Mouse (Mus musculus): ENCODE data around the gene Snapc3. TPM values are rescaled to one million over a fixed set of nuclear protein-coding genes. Genes with fewer than 3 reads are reported as not detected.

Gene Snapc3
- polyA plus RNA-seq, 1 experiment from 2014 or later: 95.0 TPM

DNA sequence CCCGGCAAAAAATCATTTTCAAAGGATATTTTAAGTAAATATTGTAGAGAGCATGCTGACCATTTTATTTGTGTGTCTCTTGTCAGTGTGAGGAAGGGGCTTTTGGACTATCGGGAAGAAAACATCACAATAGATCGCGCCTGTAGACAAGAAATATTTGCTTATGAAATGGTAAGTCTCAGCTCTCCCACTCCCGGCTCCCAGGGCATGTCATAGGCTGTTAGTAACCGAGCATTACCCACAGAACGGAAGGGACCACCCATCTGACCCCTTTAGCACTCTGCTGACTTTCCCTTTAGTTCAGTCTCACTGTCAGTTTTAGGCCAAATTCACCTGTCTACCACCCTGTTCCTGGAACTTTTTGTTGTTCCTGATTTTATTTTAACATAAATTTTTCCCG is 10.2 kb downstream of the Snapc3 start:
- no peaks in the 10 kb centered on the region for H3K27me3 ChIP-seq (ENCODE audit: control insufficient read depth, insufficient read depth, low read length)
- DNase-seq (ENCODE audit: low spot score) (no peak), ATAC-seq (ENCODE audit: low FRiP score) (no peak)
- H3K9ac ChIP-seq (ENCODE audit: low read depth, low read length): no peak overlapping the region
- no peaks in the 10 kb centered on the region for H3K4me1 ChIP-seq (replicated peaks; ENCODE audit: control insufficient read depth, insufficient read depth, low read length)
- H3K4me2 ChIP-seq (replicated peaks; ENCODE audit: low read depth, low read length): no peak overlapping the region
- peaks cover 18% of the 10 kb centered on the region for H3K36me3 ChIP-seq (ENCODE audit: control insufficient read depth, insufficient read depth, low read length)
- no peak overlapping the region for H3K4me3 ChIP-seq (ENCODE audit: low read depth, low read length)
- H3K9me3 ChIP-seq (ENCODE audit: control insufficient read depth, low read length): no peaks in the 10 kb centered on the region
- no peak overlapping the region for H3K27ac ChIP-seq (ENCODE audit: low read depth, low read length)
- 96% methylated on average over 8 of the region's 8 CpGs for WGBS

DNA sequence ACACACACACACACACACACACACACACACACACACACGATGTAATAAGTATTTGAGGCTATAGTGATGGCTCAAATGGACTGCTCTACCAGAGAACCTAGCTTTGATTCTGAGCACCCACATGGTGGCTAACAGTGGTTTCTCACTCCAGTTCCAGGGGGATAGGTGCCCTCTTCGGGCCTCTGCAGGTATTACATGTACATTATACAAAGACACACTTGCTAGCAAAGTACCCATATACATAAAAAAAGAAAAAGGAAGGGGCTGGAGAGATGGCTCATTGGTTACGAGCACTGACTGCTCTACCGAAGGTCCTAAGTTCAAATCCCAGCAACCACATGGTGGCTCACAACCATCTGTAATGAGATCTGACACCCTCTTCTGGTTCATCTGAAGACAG is 11.3 kb downstream of the Snapc3 start:
- peaks cover 14% of the 10 kb centered on the region; the same call in 1 of the 2 replicates for H3K36me3 ChIP-seq (ENCODE audit: control insufficient read depth, insufficient read depth, low read length)
- no peak overlapping the region for H3K4me2 ChIP-seq (replicated peaks; ENCODE audit: low read depth, low read length)
- no peaks in the 10 kb centered on the region for H3K9me3 ChIP-seq (ENCODE audit: control insufficient read depth, low read length)
- ATAC-seq (ENCODE audit: low FRiP score) (no peak), DNase-seq (ENCODE audit: low spot score) (peak; percentile 34)
- H3K4me1 ChIP-seq (replicated peaks; ENCODE audit: control insufficient read depth, insufficient read depth, low read length): no peaks in the 10 kb centered on the region
- H3K27ac ChIP-seq (ENCODE audit: low read depth, low read length): no peak overlapping the region
- 96% methylated on average over 4 of the region's 4 CpGs for WGBS
- H3K27me3 ChIP-seq (ENCODE audit: control insufficient read depth, insufficient read depth, low read length): no peaks in the 10 kb centered on the region
- no peak overlapping the region for H3K9ac ChIP-seq (ENCODE audit: low read depth, low read length)
- no peak overlapping the region for H3K4me3 ChIP-seq (ENCODE audit: low read depth, low read length)

DNA sequence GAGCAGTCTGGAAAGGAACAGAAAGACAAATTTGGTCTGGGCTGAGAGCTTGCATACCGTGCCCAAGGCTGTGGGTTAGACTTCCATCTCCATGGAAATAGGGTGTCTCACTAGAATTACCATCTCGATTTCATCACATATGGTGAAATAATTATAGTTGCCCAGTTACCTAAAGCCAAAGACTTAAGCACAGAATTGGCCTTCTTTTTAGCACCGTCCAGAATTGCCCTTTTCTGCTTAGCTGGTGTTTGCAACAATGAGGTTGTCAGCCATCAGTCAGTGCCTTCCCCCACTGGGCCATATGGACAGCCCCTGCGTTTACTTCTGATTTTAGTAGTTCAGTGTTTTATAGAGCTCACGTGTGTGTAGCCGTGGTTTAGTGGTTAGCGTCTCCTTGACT is 14.4 kb downstream of the Snapc3 start:
- WGBS: 93% methylated on average over 7 of the region's 7 CpGs
- Histone ChIP-seq H3K4me2 (replicated peaks; ENCODE audit: low read depth, low read length) (no peak overlapping the region), H3K27me3 (ENCODE audit: control insufficient read depth, insufficient read depth, low read length) (no peaks in the 10 kb centered on the region), H3K4me3 (ENCODE audit: low read depth, low read length) (no peak overlapping the region), H3K4me1 (replicated peaks; ENCODE audit: control insufficient read depth, insufficient read depth, low read length) (no peaks in the 10 kb centered on the region), H3K36me3 (ENCODE audit: control insufficient read depth, insufficient read depth, low read length) (peaks cover 18% of the 10 kb centered on the region), H3K9ac (ENCODE audit: low read depth, low read length) (no peak overlapping the region), H3K27ac (ENCODE audit: low read depth, low read length) (no peak overlapping the region), H3K9me3 (ENCODE audit: control insufficient read depth, low read length) (no peaks in the 10 kb centered on the region)
- ATAC-seq (ENCODE audit: low FRiP score): no peak
- DNase-seq (ENCODE audit: low spot score): no peak

DNA sequence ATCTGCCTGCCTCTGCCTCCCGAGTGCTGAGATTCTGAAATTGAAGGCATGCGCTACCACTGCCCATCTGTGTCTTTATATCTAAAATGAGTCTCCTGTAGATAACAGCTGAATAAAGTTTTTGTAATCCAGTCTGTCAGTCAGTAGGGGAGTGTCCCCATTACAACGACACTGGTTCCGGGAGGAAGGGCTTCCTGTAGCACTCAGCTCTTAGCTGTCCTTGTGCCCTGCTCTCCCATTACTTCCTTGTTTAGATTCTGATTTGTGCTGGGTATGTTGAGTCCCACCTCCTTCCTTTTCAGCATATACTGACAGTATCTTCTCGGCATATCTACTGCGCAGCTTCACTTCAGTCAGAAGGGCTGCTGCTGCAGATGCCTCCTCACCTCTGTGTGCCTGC is 15.4 kb downstream of the Snapc3 start:
- H3K27me3 ChIP-seq (ENCODE audit: control insufficient read depth, insufficient read depth, low read length): no peaks in the 10 kb centered on the region
- H3K4me1 ChIP-seq (replicated peaks; ENCODE audit: control insufficient read depth, insufficient read depth, low read length): no peaks in the 10 kb centered on the region
- no peaks in the 10 kb centered on the region for H3K9me3 ChIP-seq (ENCODE audit: control insufficient read depth, low read length)
- ATAC-seq (ENCODE audit: low FRiP score) (no peak), DNase-seq (ENCODE audit: low spot score) (no peak)
- H3K4me3 ChIP-seq (ENCODE audit: low read depth, low read length): no peak overlapping the region
- no peak overlapping the region for H3K9ac ChIP-seq (ENCODE audit: low read depth, low read length)
- 95% methylated on average over 6 of the region's 6 CpGs for WGBS
- H3K27ac ChIP-seq (ENCODE audit: low read depth, low read length): no peak overlapping the region
- H3K36me3 ChIP-seq (ENCODE audit: control insufficient read depth, insufficient read depth, low read length): peaks cover 15% of the 10 kb centered on the region
- no peak overlapping the region for H3K4me2 ChIP-seq (replicated peaks; ENCODE audit: low read depth, low read length)

DNA sequence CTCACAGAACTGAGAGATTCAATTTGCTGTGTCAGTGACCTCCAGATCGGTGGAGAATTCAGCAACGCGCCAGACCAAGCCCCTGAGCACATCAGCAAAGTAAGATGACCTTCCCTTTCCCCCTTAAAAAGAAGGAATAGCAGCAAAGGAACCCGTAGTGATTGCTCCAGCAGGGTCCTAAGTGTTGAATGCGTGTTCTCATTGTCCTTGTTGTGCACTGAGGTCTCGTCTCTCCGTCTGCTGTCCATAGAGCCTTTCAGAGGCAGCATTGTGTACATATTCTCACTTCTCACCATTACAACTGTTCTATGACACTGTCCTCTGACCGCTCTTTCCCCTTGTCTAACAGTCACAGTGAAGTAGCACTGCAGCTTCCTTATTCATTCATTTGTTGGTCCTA is 18.9 kb downstream of the Snapc3 start:
- Histone ChIP-seq H3K27me3 (ENCODE audit: control insufficient read depth, insufficient read depth, low read length) (no peaks in the 10 kb centered on the region), H3K36me3 (ENCODE audit: control insufficient read depth, insufficient read depth, low read length) (peaks cover 8% of the 10 kb centered on the region), H3K4me3 (ENCODE audit: low read depth, low read length) (no peak overlapping the region), H3K4me1 (replicated peaks; ENCODE audit: control insufficient read depth, insufficient read depth, low read length) (no peaks in the 10 kb centered on the region), H3K4me2 (replicated peaks; ENCODE audit: low read depth, low read length) (no peak overlapping the region), H3K27ac (ENCODE audit: low read depth, low read length) (no peak overlapping the region), H3K9me3 (ENCODE audit: control insufficient read depth, low read length) (no peaks in the 10 kb centered on the region), H3K9ac (ENCODE audit: low read depth, low read length) (no peak overlapping the region)
- WGBS: 96% methylated on average over 8 of the region's 8 CpGs
- ATAC-seq (ENCODE audit: low FRiP score) (no peak), DNase-seq (ENCODE audit: low spot score) (no peak)

DNA sequence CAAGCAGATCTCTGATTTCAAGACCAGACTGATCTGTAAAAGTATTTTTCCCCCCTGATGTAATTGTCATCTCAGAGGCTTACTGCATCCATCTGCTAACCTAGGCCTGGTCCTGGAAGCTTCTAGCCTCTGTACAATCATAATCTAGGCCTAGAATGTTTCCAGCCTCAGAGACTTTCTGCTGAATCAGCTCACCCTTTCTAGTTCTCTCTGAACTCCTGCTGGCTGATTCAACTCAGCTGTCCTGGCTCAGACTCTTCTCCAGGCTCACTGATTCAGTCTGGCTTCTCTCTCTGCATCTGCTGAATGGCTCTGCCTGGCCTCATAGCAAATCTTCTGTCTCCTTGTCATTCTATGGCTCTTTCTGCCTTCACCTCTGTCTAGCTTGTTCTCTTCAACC is 20.6 kb downstream of the Snapc3 start:
- DNase-seq (ENCODE audit: low spot score) (no peak), ATAC-seq (ENCODE audit: low FRiP score) (no peak)
- Histone ChIP-seq H3K4me3 (ENCODE audit: low read depth, low read length) (no peak overlapping the region), H3K36me3 (ENCODE audit: control insufficient read depth, insufficient read depth, low read length) (peaks cover 8% of the 10 kb centered on the region), H3K4me2 (replicated peaks; ENCODE audit: low read depth, low read length) (no peak overlapping the region), H3K9me3 (ENCODE audit: control insufficient read depth, low read length) (no peaks in the 10 kb centered on the region), H3K4me1 (replicated peaks; ENCODE audit: control insufficient read depth, insufficient read depth, low read length) (no peaks in the 10 kb centered on the region), H3K27me3 (ENCODE audit: control insufficient read depth, insufficient read depth, low read length) (no peaks in the 10 kb centered on the region), H3K27ac (ENCODE audit: low read depth, low read length) (no peak overlapping the region), H3K9ac (ENCODE audit: low read depth, low read length) (no peak overlapping the region)

DNA sequence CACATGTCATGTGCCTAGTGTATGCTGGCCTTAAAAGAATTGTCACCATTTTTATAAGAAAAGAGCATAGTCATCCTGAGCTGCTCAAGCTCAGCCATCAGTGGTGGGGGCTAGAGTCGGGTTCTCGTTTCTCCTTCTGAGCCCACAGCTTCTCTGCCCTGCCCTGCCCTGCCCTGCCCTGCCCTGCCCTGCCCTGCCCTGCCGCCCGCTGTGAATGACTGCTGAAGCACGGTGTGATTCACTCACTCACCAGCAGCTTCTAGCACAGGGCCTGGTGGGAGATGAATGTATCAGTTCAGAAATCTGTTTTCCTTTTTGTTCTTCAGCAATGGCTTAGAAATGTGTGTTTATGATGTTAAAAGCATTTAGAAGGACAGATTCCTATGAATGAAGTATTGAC is 21.5 kb downstream of the Snapc3 start:
- Histone ChIP-seq H3K4me2 (replicated peaks; ENCODE audit: low read depth, low read length) (no peak overlapping the region), H3K9ac (ENCODE audit: low read depth, low read length) (no peak overlapping the region), H3K36me3 (ENCODE audit: control insufficient read depth, insufficient read depth, low read length) (peaks cover 8% of the 10 kb centered on the region), H3K27me3 (ENCODE audit: control insufficient read depth, insufficient read depth, low read length) (no peaks in the 10 kb centered on the region), H3K9me3 (ENCODE audit: control insufficient read depth, low read length) (no peaks in the 10 kb centered on the region), H3K27ac (ENCODE audit: low read depth, low read length) (no peak overlapping the region), H3K4me1 (replicated peaks; ENCODE audit: control insufficient read depth, insufficient read depth, low read length) (no peaks in the 10 kb centered on the region), H3K4me3 (ENCODE audit: low read depth, low read length) (no peak overlapping the region)
- DNase-seq (ENCODE audit: low spot score): no peak
- WGBS: 46% methylated on average over 5 of the region's 5 CpGs
- no peak for ATAC-seq (ENCODE audit: low FRiP score)

DNA sequence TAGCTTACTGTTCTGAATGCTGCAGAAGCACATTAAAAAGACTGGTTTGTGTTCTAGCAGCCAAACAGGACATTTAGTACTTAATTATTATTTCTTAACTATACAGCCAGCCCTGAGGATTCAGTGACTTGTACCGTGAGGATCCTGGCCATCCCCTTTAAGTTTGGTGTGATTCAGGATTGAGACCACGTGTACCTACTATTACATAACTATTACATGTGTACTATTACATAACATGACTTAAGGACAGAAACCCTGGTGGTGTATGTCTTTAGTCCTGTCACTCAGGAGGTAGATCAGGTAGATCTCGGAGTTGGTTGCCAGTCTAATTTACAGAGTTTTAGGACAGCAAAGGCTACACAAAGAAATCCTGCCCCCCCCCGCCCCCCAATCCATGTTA is 23.5 kb downstream of the Snapc3 start:
- Histone ChIP-seq H3K27ac (ENCODE audit: low read depth, low read length) (no peak overlapping the region), H3K27me3 (ENCODE audit: control insufficient read depth, insufficient read depth, low read length) (no peaks in the 10 kb centered on the region), H3K4me3 (ENCODE audit: low read depth, low read length) (no peak overlapping the region), H3K36me3 (ENCODE audit: control insufficient read depth, insufficient read depth, low read length) (peaks cover 8% of the 10 kb centered on the region), H3K4me2 (replicated peaks; ENCODE audit: low read depth, low read length) (no peak overlapping the region), H3K9ac (ENCODE audit: low read depth, low read length) (no peak overlapping the region), H3K4me1 (replicated peaks; ENCODE audit: control insufficient read depth, insufficient read depth, low read length) (no peaks in the 10 kb centered on the region), H3K9me3 (ENCODE audit: control insufficient read depth, low read length) (no peaks in the 10 kb centered on the region)
- 94% methylated on average over 4 of the region's 4 CpGs for WGBS
- no peak for ATAC-seq (ENCODE audit: low FRiP score)
- no peak for DNase-seq (ENCODE audit: low spot score)

DNA sequence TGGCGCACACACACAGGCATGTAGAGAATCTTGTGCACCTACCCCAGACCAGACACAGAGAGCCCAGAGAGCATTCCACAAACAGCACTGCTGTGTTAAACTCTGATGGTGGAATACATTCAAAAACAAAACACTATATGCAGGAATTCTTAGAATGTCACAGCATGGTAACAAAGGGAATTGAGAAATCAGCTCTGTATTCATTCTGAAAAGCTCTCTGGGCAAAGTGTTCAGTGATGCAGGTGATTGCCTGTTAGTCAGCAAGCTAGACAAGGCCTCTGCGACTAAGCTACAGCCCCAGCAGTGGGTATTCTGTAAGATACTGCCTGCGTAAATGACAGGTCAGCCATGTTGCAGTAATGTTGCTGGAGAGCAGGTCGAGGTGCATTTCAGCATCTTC is 33.3 kb downstream of the Snapc3 start:
- ATAC-seq (ENCODE audit: low FRiP score) (no peak), DNase-seq (ENCODE audit: low spot score) (no peak)
- Histone ChIP-seq H3K4me1 (replicated peaks; ENCODE audit: control insufficient read depth, insufficient read depth, low read length) (no peaks in the 10 kb centered on the region), H3K4me3 (ENCODE audit: low read depth, low read length) (no peak overlapping the region), H3K36me3 (ENCODE audit: control insufficient read depth, insufficient read depth, low read length) (peaks cover 17% of the 10 kb centered on the region), H3K4me2 (replicated peaks; ENCODE audit: low read depth, low read length) (no peak overlapping the region), H3K27ac (ENCODE audit: low read depth, low read length) (no peak overlapping the region), H3K9ac (ENCODE audit: low read depth, low read length) (no peak overlapping the region), H3K9me3 (ENCODE audit: control insufficient read depth, low read length) (no peaks in the 10 kb centered on the region), H3K27me3 (ENCODE audit: control insufficient read depth, insufficient read depth, low read length) (no peaks in the 10 kb centered on the region)
- WGBS: 92% methylated on average over 4 of the region's 4 CpGs
